Mouse (Mus musculus): Measurements from ENCODE around the gene Fgfr2.

- TF ChIP-seq POLR2A (IDR thresholded peaks at IDR 0.05; ENCODE audit: low read depth, low read length), result no peak
- no peak for TF ChIP-seq CTCF (IDR thresholded peaks at IDR 0.05; ENCODE audit: borderline replicate concordance, insufficient read depth, low read length)
Measured at GRCm38 (mm10) chr7:132443769-132444168, 679.4 kb downstream of the Fgfr2 start.
